Mouse (Mus musculus) lung, embryonic 15.5 days (tissue): ENCODE measurements at regions not wholly inside any gene's neighbourhood (a gene's known extent, or its start where the extent isn't known, plus 50 kb on each side); places are given as distances from the start of the nearest gene placed in this dataset.

Experiments
- ATAC-seq: fragments of 200-750 bp; cut with Nextera tagmentation; 2 replicates; pipeline ENCODE4 v1.8.0; 2017; ENCODE audit warnings: moderate number of reproducible peaks, borderline replicate concordance; ENCODE audit not compliant: low FRiP score, low TSS enrichment; ENCODE audit errors: extremely low read depth
- H3K27ac ChIP-seq: fragments of 300-500 bp; sonication (generic); 2 replicates; pipeline ENCODE4 v1.5.1; 2015; ENCODE audit warnings: moderate library complexity, mild to moderate bottlenecking, inconsistent platforms
- H3K27me3 ChIP-seq: fragments of 300-500 bp; sonication (generic); 2 replicates; pipeline ENCODE4 v1.6.1; 2015; ENCODE audit warnings: inconsistent platforms
- H3K36me3 ChIP-seq: fragments of 300-500 bp; sonication (generic); 2 replicates; pipeline ENCODE4 v1.6.1; 2015; ENCODE audit warnings: inconsistent platforms
- H3K4me1 ChIP-seq: fragments of 300-500 bp; sonication (generic); 2 replicates; pipeline ENCODE4 v1.6.1; 2015; ENCODE audit warnings: inconsistent platforms
- H3K4me2 ChIP-seq: fragments of 300-500 bp; sonication (generic); 2 replicates; pipeline ENCODE4 v1.6.1; 2015; ENCODE audit warnings: inconsistent platforms, mild to moderate bottlenecking, moderate library complexity
- H3K4me3 ChIP-seq: fragments of 300-500 bp; sonication (generic); 2 replicates; pipeline ENCODE4 v1.5.1; 2015; ENCODE audit warnings: mild to moderate bottlenecking, inconsistent platforms
- H3K9ac ChIP-seq: fragments of 300-500 bp; sonication (generic); 2 replicates; pipeline ENCODE4 v1.6.1; 2015; ENCODE audit warnings: inconsistent platforms
- H3K9me3 ChIP-seq: fragments of 300-500 bp; sonication (generic); 2 replicates; pipeline ENCODE4 v1.6.1; 2016; ENCODE audit warnings: inconsistent platforms
- WGBS: fragments of 180-500 bp; shearing (Covaris S2); methylation state at CpG from one replicate; pipeline ENCODE4 v1.1.7; 2015; 5-methylcytosine and 5-hydroxymethylcytosine counted together

DNA sequence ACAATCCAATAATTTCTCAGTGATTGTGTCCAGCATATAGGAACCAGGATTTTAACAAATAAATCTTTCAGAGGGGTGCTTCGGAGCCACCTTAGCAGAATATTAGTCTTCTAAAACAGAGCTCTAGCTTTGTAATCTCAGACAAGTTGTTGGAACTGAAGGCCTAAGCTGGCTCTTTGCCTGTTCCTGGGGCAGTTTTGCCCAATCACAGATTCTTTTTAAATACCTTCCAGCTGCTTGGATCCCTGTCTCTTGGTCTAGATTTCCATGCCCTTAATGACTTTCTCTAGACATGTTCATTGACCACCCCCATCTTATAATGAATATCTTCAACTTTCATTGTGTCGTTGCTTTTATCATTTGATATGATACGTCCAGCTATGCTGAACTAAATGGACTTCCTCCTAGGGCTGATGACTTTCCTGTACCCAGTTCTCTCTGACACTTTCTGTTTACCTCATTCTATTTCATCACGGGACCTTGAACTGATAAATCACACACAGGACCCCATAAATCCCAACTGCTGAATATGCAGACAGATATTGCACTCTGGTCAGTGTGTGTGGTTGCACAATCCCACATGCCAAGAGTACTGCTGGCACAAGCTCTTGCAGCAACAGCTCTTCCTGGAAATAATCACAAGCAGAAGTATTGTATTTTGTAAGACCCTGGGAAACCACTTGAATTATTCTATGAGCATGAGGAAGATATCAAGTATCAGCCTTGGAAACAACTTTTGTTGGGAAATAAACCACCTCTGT is 440.4 kb downstream of the Slc22a22 start:
- H3K9ac ChIP-seq: no peak overlapping the region
- H3K9me3 ChIP-seq: no peaks in the 10 kb centered on the region
- H3K27ac ChIP-seq: no peak overlapping the region
- no peaks in the 10 kb centered on the region for H3K4me1 ChIP-seq
- ATAC-seq: no peak
- no peaks in the 10 kb centered on the region for H3K36me3 ChIP-seq
- H3K4me3 ChIP-seq: no peak overlapping the region
- H3K4me2 ChIP-seq: no peak overlapping the region
- H3K27me3 ChIP-seq: no peaks in the 10 kb centered on the region
- 51% methylated on average over 4 of the region's 4 CpGs for WGBS

DNA sequence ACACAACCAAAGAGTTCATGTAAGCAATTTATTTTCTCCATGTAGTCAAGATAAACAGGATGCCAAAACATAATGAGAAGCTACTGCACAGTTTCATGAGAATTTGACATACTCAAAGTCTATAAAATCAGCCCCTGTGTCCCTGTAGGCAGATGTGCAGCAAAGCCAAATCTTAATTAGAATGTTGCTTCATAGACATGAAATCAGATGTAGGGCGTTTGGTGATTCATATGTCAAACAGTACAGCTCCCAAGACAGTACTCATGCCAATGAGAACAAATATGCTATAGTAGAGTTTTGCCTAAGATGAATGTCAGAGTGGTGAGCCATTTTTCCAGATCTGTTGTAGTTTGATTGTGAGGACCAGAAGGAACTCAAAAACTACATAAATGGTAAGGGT is 444.4 kb downstream of the Slc22a22 start:
- WGBS: 60% methylated on average over 1 of the region's 1 CpGs
- no peak for ATAC-seq
- no peaks in the 10 kb centered on the region for H3K4me1 ChIP-seq
- no peaks in the 10 kb centered on the region for H3K36me3 ChIP-seq
- no peaks in the 10 kb centered on the region for H3K9me3 ChIP-seq
- no peak overlapping the region for H3K4me2 ChIP-seq
- no peaks in the 10 kb centered on the region for H3K27me3 ChIP-seq
- H3K27ac ChIP-seq: no peak overlapping the region
- H3K9ac ChIP-seq: no peak overlapping the region
- no peak overlapping the region for H3K4me3 ChIP-seq
